Mouse (Mus musculus) layer of hippocampus, adult 18-20 months (tissue): ENCODE data around the gene Cryab. TPM values are rescaled to one million over a fixed set of nuclear protein-coding genes. Genes with fewer than 3 reads are reported as not detected.

Experiments
- DNase-seq, 2 experiments: peaks; one replicate each; pipeline ENCODE4 v3.0.0; 2022; ENCODE audit warnings: low spot score in 2 of 2
- total RNA-seq, 2 experiments: library from RNA; stranded (reverse); gene quantifications; 2 replicates each; pipeline ENCODE4 v1.2.3; 2021

Gene Cryab
- total RNA-seq, 2 experiments from 2014 or later: 171 to 201 TPM

DNA sequence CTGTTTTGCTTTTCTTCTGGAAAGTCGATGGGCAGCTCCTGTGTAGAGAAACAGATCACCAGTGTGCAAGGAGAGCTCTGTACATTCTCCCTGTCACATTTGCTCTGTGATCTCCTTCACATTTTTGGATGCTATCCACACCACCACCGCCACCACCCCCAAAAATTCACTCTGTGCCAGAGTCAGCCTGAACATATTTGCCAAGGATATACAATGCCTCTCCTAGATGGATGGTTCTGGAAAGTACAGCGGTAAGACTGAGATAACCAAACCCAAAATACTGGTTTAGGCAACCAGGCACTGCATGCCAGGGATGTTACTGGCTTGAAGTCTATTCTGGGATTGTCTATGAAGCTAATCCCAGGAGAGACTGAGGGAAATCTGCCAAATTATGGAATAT is 8.9 kb upstream of the Cryab start:
- DNase-seq: no peak

DNA sequence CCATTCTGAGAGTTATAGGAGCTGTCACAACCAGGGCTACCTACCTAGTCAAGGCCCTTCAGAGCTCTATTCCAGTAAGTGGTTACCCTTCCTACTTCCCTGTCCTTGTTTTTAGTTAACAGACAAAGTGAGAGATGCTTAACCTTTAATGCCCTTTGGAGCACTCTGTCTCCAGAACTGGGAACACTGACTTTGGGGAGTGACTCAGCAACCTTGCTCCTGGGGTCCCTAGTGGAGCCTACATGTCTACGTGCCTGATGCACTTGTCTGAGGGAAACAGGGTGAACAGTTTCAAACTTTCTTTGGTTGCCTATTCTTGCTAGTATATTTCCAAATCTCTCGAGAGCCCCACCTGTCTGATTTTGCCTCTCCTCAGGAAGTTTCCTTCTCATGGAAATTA is 8.4 kb upstream of the Cryab start:
- no peak for DNase-seq

- DNase-seq: no peak
Measured at GRCm38 (mm10) chr9:50745806-50746205, 5.3 kb upstream of the Cryab start.

DNA sequence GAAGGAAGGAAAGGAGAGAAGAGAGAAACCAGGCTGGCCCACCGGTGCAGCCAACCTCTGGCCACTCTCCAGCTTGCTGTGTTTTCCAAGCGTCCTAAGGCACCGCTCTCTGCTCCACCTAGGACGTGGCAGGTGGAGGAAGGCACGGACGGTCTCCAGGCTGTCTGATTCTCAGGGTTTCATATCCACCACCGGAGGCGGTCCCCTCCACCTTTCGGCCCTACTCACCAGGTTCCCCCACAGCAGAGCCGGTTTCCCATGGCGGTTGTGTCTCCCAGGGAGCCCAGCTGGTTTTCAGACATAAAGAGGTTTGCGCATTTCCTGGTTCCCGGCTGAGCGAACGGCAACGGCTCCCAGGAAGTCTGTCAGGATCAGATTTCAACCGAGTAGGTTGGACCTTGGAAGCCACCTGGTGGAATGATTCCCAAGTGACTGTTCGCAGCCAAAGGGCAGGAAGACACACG is 4.9 kb upstream of the Cryab start, which contains the start of gene 2310030G06Rik:
TSS of gene 2310030G06Rik (minus strand) at position 323 of the 464 bp plus-strand sequence.
- DNase-seq: no peak

GRCm38 (mm10) chr9:50750706-50751105 is 419 bp upstream of the Cryab start:
- no peak for DNase-seq

DNA sequence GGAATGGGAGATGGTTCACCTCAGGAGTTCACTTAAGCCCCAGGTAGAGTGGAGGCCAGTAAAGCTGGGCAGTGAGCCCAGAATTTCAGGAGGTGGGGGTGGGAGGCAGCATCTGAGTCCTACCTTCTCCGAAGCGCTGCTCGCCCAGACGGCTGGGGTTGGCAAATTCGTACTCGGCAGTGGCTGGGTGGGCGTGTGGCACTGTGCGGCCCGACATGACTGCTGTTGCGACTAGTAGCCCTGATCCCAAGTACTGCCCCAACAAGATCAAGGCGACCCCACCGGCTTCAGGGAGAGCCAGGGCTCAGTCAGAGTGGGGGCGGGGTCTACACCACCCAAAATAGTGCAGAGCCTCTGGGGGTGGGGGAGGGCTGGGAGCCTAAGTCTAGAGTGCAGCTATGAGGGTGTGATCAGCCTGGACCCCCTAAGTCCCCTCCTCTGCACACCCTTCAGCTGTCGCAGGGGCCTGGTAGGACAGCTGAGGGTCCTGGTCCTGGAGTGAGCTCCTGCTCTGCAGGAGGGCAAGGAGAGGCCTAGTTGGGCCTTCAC is 1.0 kb downstream of the Cryab start, which contains the start of gene Hspb2:
TSS of gene Hspb2 (minus strand) at position 301 of the 549 bp plus-strand sequence.
- no peak for DNase-seq

DNA sequence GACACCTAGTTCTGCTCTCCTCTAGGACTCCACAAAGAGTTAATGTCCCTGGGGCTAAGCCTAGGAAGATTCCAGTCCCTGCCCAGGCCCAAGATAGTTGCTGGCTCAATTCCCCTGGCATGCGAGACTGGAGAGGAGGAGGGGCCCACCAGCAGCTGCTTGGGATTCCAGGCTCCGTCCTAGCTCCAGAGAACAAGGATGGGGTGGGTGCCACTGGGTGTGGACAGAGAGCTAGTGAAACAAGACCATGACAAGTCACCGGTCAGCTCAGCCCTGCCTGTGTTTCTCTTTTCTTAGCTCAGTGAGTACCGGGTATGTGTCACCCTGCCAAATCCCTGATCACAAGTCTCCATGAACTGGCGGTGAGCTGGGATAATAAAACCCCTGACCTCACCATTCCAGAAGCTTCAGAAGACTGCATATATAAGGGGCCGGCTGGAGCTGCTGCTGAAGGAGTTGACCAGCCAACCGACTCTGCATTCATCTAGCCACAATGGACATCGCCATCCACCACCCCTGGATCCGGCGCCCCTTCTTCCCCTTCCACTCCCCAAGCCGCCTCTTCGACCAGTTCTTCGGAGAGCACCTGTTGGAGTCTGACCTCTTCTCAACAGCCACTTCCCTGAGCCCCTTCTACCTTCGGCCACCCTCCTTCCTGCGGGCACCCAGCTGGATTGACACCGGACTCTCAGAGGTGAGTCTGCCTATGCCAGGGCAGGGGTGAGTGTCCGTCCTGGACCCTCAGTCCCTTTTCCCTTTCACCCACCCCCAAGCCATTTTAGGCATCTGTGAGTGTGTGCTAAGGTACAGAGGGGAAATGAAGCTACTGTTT is 1.9 kb downstream of the Cryab start:
- peak; percentile 60 to 80 for DNase-seq

GRCm38 (mm10) chr9:50753947-50754346 is 2.8 kb downstream of the Cryab start:
- no peak for DNase-seq

GRCm38 (mm10) chr9:50756711-50757110 is 5.6 kb downstream of the Cryab start:
- DNase-seq: no peak

DNA sequence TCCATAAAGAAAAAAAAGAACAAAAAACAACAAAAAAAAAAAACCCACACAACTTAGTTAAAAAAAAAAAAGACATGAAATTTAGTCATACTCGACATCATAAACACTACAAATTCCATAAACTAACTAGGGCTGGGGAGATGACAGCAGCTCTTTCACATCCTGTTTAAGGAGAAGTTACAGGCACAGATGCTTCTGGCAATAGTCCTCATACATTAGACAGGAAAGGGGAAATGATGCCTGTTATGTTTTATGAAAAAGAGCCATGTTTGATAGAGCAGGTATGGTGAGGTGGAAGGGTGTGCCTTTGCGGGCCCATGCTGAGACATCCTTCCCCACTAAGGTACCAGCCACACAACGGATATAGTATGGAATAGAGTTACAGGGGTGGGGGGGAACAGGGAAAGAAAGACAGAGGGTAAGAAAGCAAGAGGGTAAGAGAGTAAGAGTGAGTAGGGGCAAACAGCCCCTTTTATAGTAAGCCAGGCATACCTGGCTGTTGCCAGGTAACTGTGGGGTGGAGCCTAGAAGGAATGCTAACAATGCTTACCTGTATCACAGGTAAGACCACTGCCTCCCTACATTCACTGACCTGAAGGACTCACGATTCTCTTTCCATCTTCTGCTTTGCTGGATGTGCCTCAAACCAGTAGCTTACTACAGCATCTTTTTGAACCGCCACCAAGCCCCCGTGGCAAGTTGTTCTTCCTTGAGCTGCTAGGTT is 10.6 kb downstream of the Cryab start:
- DNase-seq: no peak

- no peak for DNase-seq
Measured at GRCm38 (mm10) chr9:50763331-50763730, 12.2 kb downstream of the Cryab start.

GRCm38 (mm10) chr9:50767531-50768106 is 16.5 kb downstream of the Cryab start:
- no peak for DNase-seq

DNA sequence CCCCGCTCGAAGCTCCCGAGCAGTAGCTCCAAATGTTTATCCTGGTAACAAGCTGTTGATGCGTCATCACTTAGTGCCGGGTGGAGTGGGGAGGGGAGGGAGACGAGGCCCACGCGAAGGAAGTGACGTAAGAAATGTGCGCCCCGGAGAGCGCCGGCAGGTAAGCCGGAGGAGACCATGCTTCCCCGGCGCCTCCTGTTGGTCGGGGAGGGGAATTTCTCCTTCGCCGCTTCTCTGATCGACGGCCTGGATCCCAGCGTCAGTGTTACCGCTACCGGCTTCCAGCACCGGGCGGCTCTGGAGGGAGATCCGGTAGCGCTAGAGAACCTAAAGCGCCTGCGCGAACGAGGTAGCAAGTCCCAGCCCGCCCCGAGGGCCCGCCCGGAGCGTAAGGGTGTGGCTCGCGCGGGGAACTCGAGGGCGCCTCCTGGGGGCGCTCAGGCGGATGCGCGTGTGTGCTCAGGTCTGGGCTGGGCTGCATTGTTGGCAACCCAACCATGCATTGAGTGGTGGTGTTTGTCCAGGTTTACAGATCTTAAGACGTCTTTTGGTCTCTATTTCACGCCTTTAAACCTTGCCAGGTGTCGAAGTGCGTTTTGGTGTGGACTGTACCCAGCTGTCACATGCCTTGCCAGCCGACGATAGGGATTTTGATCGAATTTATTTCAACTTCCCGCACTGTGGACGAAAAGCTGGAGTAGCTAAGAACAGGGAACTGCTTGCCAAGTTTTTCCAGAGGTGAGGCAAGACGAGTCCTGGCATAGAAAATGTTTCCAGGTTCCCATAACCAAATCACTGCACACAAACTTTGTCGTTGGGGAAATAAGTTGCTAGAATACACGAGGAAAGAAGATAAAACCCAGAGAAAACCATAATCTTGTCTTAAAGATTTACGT is 17.2 kb downstream of the Cryab start, which contains the start of gene Fdxacb1:
TSS of gene Fdxacb1 (plus strand) at position 130 of the 896 bp plus-strand sequence.
- DNase-seq: peak; percentile 97 to 100

- DNase-seq: no peak
Measured at GRCm38 (mm10) chr9:50770011-50770410, 18.9 kb downstream of the Cryab start.

- DNase-seq: no peak
Measured at GRCm38 (mm10) chr9:50774026-50774462, 22.9 kb downstream of the Cryab start.

GRCm38 (mm10) chr9:50774991-50775612 is 24.0 kb downstream of the Cryab start, which contains the start of the genes Alg9 and 1110032A03Rik:
Gene Alg9 (plus strand): TSS chr9:50775019.
Gene 1110032A03Rik (minus strand): TSS chr9:50775520.
- peak; percentile 84 to 94 for DNase-seq

DNA sequence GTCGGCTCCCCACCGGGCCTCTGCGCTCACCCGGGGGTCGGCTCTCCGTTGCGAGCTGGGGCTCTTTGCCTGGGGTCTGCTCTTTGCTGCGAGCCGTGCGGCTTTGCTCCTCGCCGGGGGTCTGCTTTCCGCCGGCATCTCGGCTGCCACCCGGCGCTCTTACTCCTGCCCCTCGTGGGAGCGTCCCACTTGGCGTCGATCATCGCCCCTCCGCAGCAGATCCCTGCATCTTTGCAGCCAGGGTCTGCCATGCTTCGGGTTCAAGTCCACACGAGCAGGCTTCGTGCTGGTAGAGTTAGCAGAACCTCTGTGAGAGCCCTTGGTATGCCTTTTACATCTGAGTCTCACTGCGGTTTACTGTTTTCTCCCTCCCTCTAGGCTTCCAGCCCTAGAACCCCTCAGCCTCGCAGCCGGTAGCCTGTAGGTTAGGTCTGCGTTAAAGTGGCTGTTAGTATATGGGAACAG is 24.6 kb downstream of the Cryab start:
- DNase-seq: no peak

GRCm38 (mm10) chr9:50776162-50776760 is 25.1 kb downstream of the Cryab start:
- DNase-seq: no peak

DNA sequence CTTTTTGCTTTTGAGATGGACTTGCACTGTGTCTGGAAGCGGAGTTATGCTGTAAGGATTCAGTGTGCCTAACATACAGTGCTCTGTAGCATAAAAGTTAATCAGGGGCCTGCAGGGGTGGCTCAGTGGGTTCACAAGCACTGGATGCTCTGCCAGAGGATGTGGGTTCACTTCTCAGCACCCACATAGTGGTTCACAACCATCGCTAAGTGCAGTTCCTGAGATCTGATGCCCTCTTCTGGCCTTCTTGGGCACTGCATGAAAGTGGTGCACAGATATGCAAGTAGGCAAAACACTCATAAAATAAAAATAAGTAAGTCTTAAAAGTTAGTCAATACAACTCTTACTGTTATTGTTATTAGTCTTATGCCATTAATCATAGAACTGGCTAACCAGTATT is 31.0 kb downstream of the Cryab start:
- DNase-seq: peak in 1 of 2 experiments; percentile 32
